Mouse (Mus musculus) cerebellum, adult 2 months (tissue): Measurements from ENCODE around the gene Cd209a.

ENCODE experiments used
- CTCF ChIP-seq: fragments of 200-500 bp; IDR thresholded peaks from 2 replicates; pipeline ENCODE4 v1.5.1; 2011; ENCODE audit warnings: low read depth, mild to moderate bottlenecking, control low read depth, low read length, moderate library complexity, borderline replicate concordance; ENCODE audit not compliant: insufficient read depth
- POLR2A ChIP-seq: fragments of 200-500 bp; IDR thresholded peaks from 2 replicates; pipeline ENCODE4 v1.6.1; 2011; ENCODE audit warnings: low read length, control low read depth, borderline replicate concordance; ENCODE audit not compliant: insufficient read depth

DNA sequence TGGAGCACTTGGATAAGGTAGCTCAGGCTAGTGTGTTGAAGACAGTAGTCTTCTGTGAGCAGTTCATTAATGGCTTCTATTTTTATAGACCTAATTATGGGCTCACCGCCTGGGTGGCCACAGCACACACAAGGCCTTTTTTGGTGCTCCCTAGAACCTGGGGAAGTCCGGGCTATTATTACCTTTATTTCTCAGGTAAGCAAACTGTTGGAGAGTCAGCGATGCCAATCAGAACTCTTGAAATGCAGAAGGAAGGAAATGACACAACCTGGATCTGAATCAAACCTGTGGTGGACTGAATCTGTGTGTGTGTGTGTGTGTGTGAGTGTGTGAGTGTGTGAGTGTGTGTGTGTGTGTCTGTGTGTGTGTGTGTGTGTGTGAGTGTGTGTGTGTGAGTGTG lies 54.7 kb downstream of the Cd209a start, which contains the start of gene Fcer2a:
- TF ChIP-seq CTCF (no peak), POLR2A (no peak)
